Mouse (Mus musculus): ENCODE measurements around the gene Pmch. TPM values are rescaled to one million over a fixed set of nuclear protein-coding genes. Genes with fewer than 3 reads are reported as not detected.

Pmch gene
- 0.35 and 0.81 TPM in 2 replicates for polyA plus RNA-seq (2016; fragmentation: Nextera tagmentation; extraction: Ambion mirVana)

DNA sequence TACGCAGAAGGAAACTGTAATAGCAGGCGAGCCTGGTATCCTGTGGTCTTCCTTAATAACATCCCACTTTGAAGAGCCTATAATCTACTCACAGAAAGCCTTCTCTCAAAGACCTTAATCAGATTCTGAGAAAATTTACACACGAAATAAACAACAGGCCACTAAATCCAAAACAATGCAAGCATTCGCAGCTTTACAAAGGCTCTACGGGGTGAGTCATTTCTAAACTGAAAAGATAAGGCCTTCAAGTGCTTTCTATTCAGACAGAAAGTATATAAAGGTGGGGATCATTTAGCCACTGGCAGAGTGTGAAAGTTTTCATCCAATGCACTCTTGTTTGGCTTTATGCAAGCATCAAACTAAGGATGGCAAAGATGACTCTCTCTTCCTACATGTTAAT, at the start of gene Pmch:
TSS of gene Pmch (plus strand) at position 301 of the 400 bp plus-strand sequence.
- H3K9ac ChIP-seq (replicated peaks) = no peak within 1 kb of the TSS
- 84% methylated on average over 5 of the region's 5 CpGs for whole genome bisulfite sequencing

DNA sequence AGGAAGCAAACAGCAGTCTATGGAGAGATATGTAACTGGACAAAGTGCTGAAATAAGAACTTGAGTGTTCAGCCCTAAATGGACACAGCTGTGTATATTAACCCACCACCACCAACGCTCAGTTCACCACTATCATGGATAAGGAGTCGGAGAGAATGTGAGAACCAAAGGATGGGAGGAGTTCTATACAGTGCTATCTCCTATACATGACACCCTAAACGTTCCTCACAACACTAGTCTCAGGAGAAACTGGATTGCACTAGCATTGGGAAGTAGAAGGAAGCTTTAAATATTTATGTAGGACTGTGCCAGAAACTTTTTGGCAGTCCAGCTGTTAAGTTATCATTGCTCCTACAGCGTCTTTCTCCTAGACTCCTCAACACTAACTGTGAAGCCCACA, 46.6 kb upstream of the Pmch start:
- Histone ChIP-seq H3K27me3 (no peaks in the 10 kb centered on the region), H3K36me3 (no peaks in the 10 kb centered on the region), H3K9ac (replicated peaks) (no peak overlapping the region), H3K4me2 (no peak overlapping the region), H3K9me3 (no peaks in the 10 kb centered on the region), H3K4me1 (replicated peaks) (peaks cover 27% of the 10 kb centered on the region), H3K27ac (peak overlapping the region; percentile 69; the same call in 1 of the 2 replicates), H3K4me3 (replicated peaks) (no peak overlapping the region)
- no peak for ATAC-seq (ENCODE audit: insufficient number of reproducible peaks, insufficient read depth, low FRiP score, low TSS enrichment, low read depth)
- WGBS = 69% methylated on average over 4 of the region's 4 CpGs

More for the DNA sequence above, at the start of gene Pmch:
- Histone ChIP-seq H3K27ac (no peak within 1 kb of the TSS), H3K36me3 (peaks cover 24% of the 10 kb centered on the region), H3K4me2 (no peak within 1 kb of the TSS), H3K9me3 (no peaks in the 10 kb centered on the region), H3K4me3 (replicated peaks) (no peak within 1 kb of the TSS), H3K27me3 (no peaks in the 10 kb centered on the region), H3K4me1 (replicated peaks) (no peaks in the 10 kb centered on the region)
- ATAC-seq (ENCODE audit: insufficient number of reproducible peaks, insufficient read depth, low FRiP score, low TSS enrichment, low read depth) = no peak

DNA sequence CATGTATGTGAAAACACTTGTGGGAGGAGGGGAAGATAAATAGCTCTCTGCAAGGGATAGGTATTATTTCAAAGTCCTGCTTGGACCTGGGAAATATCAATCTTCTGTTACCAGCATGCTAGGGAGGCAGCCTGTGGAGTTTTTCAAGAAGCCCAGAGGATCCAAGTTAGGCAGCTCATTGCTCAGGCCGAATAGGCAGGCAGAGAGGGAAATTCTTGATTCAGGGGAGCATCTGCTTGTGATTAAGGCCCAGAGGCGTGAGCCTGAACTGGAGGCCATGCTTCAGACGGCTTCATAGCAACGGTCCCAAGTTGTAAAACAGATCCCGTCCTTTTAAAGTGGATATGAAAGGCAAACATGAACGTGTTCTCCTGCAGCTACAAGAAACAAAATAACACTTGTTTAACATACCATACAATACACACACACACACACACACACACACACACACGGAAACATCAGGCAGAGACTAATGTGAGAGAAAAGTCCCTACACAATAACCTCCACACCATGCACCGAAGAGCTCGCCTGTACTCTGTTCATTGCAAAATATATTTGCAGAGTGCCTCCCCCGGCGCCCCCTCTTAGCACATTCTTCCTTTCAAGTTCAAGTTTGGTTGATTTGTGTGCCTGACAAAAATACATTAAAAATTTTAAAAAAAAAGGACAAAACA, 44.6 kb upstream of the Pmch start:
- no peak overlapping the region for H3K4me3 ChIP-seq (replicated peaks)
- H3K27me3 ChIP-seq = no peaks in the 10 kb centered on the region
- H3K4me1 ChIP-seq (replicated peaks) = peaks cover 27% of the 10 kb centered on the region
- no peaks in the 10 kb centered on the region for H3K36me3 ChIP-seq
- H3K27ac ChIP-seq = peak overlapping the region; percentile 88
- ATAC-seq (ENCODE audit: insufficient number of reproducible peaks, insufficient read depth, low FRiP score, low TSS enrichment, low read depth) = peak; percentile 96
- no peak overlapping the region for H3K9ac ChIP-seq (replicated peaks)
- 0 out of 2 replicates have a peak overlapping the region, but pooled peaks have one; percentile 10 for H3K4me2 ChIP-seq
- no peaks in the 10 kb centered on the region for H3K9me3 ChIP-seq
- 16% methylated on average over 11 of the region's 11 CpGs for WGBS

GRCm38 (mm10) chr10:88054233-88054985, 36.5 kb upstream of the Pmch start:
- H3K4me2 ChIP-seq = no peak overlapping the region
- H3K4me1 ChIP-seq (replicated peaks) = no peaks in the 10 kb centered on the region
- H3K9me3 ChIP-seq = no peaks in the 10 kb centered on the region
- no peak for ATAC-seq (ENCODE audit: insufficient number of reproducible peaks, insufficient read depth, low FRiP score, low TSS enrichment, low read depth)
- 82% methylated on average over 14 of the region's 14 CpGs for WGBS
- no peaks in the 10 kb centered on the region for H3K36me3 ChIP-seq
- H3K9ac ChIP-seq (replicated peaks) = no peak overlapping the region
- no peak overlapping the region for H3K4me3 ChIP-seq (replicated peaks)
- H3K27me3 ChIP-seq = no peaks in the 10 kb centered on the region
- H3K27ac ChIP-seq = no peak overlapping the region

- H3K27me3 ChIP-seq = no peaks in the 10 kb centered on the region
- H3K4me3 ChIP-seq (replicated peaks) = no peak overlapping the region
- no peak overlapping the region for H3K4me2 ChIP-seq
- H3K9ac ChIP-seq (replicated peaks) = no peak overlapping the region
- no peak for ATAC-seq (ENCODE audit: insufficient number of reproducible peaks, insufficient read depth, low FRiP score, low TSS enrichment, low read depth)
- WGBS = 69% methylated on average over 14 of the region's 14 CpGs
- no peaks in the 10 kb centered on the region for H3K4me1 ChIP-seq (replicated peaks)
- no peaks in the 10 kb centered on the region for H3K9me3 ChIP-seq
- H3K27ac ChIP-seq = no peak overlapping the region
- H3K36me3 ChIP-seq = no peaks in the 10 kb centered on the region
Observed at GRCm38 (mm10) chr10:88056950-88057649, 33.8 kb upstream of the Pmch start.

DNA sequence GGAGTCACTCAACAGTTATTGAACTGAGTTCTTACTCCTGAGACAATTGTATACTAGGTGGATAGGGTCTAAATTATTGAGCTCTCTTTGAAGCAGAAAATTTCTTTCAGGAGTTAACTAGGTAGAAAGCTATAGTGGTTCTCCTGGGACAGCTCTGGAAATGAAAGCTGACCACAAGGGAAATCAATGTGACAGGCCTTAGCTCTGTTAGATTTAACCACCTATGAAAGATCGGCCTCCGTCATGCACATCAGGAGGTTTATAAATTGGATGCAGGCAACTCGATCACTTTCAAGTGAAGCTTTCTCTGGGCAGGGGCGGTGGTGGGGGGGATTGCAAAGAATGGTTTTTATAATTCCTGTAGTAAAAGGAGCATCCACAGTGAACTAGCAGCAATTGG, 27.4 kb upstream of the Pmch start:
- no peaks in the 10 kb centered on the region for H3K27me3 ChIP-seq
- H3K9me3 ChIP-seq = no peaks in the 10 kb centered on the region
- no peak overlapping the region for H3K4me3 ChIP-seq (replicated peaks)
- 21% methylated on average over 4 of the region's 4 CpGs for WGBS
- no peak overlapping the region for H3K9ac ChIP-seq (replicated peaks)
- no peak overlapping the region for H3K4me2 ChIP-seq
- no peak overlapping the region for H3K27ac ChIP-seq
- H3K4me1 ChIP-seq (replicated peaks) = 0 out of 2 replicates have a peak, but pooled peaks cover 6% of the 10 kb centered on the region
- no peaks in the 10 kb centered on the region for H3K36me3 ChIP-seq
- ATAC-seq (ENCODE audit: insufficient number of reproducible peaks, insufficient read depth, low FRiP score, low TSS enrichment, low read depth) = no peak

DNA sequence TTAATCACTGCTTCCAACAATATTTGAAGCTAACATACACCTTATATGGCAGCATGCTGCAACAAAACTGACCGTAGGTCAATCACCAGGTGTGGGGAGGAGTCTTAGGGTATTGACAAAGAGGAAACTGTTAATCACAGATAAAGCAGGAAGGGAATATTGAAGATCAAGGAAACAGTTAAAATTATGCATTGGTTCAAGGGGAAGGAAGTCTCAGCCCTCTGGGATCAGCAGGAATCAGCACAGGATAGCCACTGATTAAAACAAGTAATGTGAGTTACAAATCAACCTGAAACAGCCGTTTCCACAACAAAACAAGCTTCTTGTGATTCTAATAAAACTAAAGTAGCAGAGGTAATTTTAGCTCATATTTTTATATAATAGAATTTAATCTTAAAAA, 26.0 kb upstream of the Pmch start:
- Histone ChIP-seq H3K4me1 (replicated peaks) (0 out of 2 replicates have a peak, but pooled peaks cover 6% of the 10 kb centered on the region), H3K27me3 (no peaks in the 10 kb centered on the region), H3K4me3 (replicated peaks) (no peak overlapping the region), H3K4me2 (no peak overlapping the region), H3K36me3 (no peaks in the 10 kb centered on the region), H3K9me3 (no peaks in the 10 kb centered on the region), H3K9ac (replicated peaks) (no peak overlapping the region), H3K27ac (no peak overlapping the region)
- ATAC-seq (ENCODE audit: insufficient number of reproducible peaks, insufficient read depth, low FRiP score, low TSS enrichment, low read depth) = no peak
- WGBS = 26% methylated on average over 2 of the region's 2 CpGs

DNA sequence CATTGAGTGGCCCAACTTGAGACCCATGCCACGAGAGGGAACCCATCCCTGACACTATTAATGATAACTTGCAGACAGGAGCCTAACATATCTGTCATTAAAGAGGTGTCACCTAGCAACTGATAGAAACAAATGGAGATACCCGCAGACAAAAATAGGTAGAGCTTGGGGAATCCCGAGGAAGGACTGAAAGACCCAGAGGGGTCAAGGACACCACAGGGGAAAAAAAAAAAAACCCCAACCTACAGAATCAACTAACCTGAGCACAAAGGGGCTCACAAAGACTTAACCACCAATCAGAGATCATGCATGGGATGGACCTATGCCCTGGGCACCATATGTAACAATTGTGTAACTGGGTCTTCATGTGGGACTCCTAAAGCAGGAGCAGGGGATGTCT, 23.5 kb upstream of the Pmch start:
- Histone ChIP-seq H3K4me3 (replicated peaks) (no peak overlapping the region), H3K36me3 (no peaks in the 10 kb centered on the region), H3K4me2 (no peak overlapping the region), H3K4me1 (replicated peaks) (0 out of 2 replicates have a peak, but pooled peaks cover 6% of the 10 kb centered on the region), H3K9me3 (no peaks in the 10 kb centered on the region), H3K27me3 (no peaks in the 10 kb centered on the region), H3K27ac (no peak overlapping the region), H3K9ac (replicated peaks) (no peak overlapping the region)
- 89% methylated on average over 3 of the region's 3 CpGs for WGBS
- ATAC-seq (ENCODE audit: insufficient number of reproducible peaks, insufficient read depth, low FRiP score, low TSS enrichment, low read depth) = no peak

- Histone ChIP-seq H3K4me3 (replicated peaks) (no peak overlapping the region), H3K27me3 (no peaks in the 10 kb centered on the region), H3K9ac (replicated peaks) (no peak overlapping the region), H3K27ac (no peak overlapping the region), H3K4me2 (no peak overlapping the region), H3K9me3 (no peaks in the 10 kb centered on the region), H3K36me3 (peaks cover 4% of the 10 kb centered on the region; the same call in 1 of the 2 replicates), H3K4me1 (replicated peaks) (no peaks in the 10 kb centered on the region)
- ATAC-seq (ENCODE audit: insufficient number of reproducible peaks, insufficient read depth, low FRiP score, low TSS enrichment, low read depth) = no peak
- WGBS = 95% methylated on average over 2 of the region's 2 CpGs
Observed at GRCm38 (mm10) chr10:88106169-88106568, 15.3 kb downstream of the Pmch start.

DNA sequence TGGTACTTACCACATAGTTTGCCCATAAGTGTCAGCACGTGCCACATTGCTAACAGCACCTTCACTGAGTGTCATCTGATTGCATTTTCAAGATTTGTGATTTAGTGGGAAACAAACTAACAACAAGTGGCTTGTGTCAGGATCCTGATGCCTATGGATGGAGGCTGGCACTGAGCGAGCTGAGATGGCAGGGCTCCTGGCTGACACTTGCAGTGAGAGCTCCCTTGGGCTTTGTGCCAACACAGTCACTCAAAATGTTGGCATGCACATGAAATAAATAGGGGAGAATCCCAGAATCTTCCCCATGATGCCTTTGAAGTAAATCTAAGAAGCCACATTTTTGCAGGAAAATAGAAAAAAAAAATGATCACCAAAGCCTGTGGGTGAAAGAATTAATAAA, 22.4 kb downstream of the Pmch start:
- ATAC-seq (ENCODE audit: insufficient number of reproducible peaks, insufficient read depth, low FRiP score, low TSS enrichment, low read depth) = no peak
- H3K27me3 ChIP-seq = no peaks in the 10 kb centered on the region
- H3K9me3 ChIP-seq = no peaks in the 10 kb centered on the region
- H3K27ac ChIP-seq = no peak overlapping the region
- WGBS = 91% methylated on average over 2 of the region's 2 CpGs
- no peak overlapping the region for H3K4me2 ChIP-seq
- no peak overlapping the region for H3K4me3 ChIP-seq (replicated peaks)
- peaks cover 8% of the 10 kb centered on the region; the same call in 1 of the 2 replicates for H3K36me3 ChIP-seq
- H3K4me1 ChIP-seq (replicated peaks) = no peaks in the 10 kb centered on the region
- no peak overlapping the region for H3K9ac ChIP-seq (replicated peaks)

DNA sequence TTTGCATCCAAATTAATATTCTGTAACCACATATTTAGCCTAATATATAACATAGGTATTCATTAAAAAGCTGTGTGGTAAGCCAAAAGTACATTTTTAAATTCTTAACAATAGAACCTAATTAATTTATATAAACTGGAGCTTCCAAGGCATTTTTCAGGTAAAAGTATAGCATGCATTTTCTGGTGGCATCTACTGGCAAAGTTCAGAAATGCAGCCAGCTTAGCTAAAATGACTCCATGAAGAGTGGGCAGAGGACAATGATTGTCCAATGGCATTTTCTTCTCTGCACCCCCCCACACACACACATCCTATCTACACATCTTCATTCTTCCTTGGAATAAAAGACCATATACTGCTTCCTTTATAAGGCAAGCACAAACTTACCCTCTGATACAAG, 28.8 kb downstream of the Pmch start:
- no peaks in the 10 kb centered on the region for H3K9me3 ChIP-seq
- no peak overlapping the region for H3K4me2 ChIP-seq
- H3K9ac ChIP-seq (replicated peaks) = no peak overlapping the region
- no peaks in the 10 kb centered on the region for H3K4me1 ChIP-seq (replicated peaks)
- H3K4me3 ChIP-seq (replicated peaks) = no peak overlapping the region
- H3K36me3 ChIP-seq = peaks cover 18% of the 10 kb centered on the region
- no peak for ATAC-seq (ENCODE audit: insufficient number of reproducible peaks, insufficient read depth, low FRiP score, low TSS enrichment, low read depth)
- H3K27ac ChIP-seq = no peak overlapping the region
- no peaks in the 10 kb centered on the region for H3K27me3 ChIP-seq
